Mouse (Mus musculus): Measurements from ENCODE around the gene Mcm6. TPM values are rescaled to one million over a fixed set of nuclear protein-coding genes. Genes with fewer than 3 reads are reported as not detected.
"Not testable (repeated sequence)": the region's sequence is repeated elsewhere in the genome, so short reads cannot be mapped to it uniquely, and the experiment has no call there.

The Mcm6 gene
- polyA plus RNA-seq, 1 experiment from 2014 or later, result 126 TPM

DNA sequence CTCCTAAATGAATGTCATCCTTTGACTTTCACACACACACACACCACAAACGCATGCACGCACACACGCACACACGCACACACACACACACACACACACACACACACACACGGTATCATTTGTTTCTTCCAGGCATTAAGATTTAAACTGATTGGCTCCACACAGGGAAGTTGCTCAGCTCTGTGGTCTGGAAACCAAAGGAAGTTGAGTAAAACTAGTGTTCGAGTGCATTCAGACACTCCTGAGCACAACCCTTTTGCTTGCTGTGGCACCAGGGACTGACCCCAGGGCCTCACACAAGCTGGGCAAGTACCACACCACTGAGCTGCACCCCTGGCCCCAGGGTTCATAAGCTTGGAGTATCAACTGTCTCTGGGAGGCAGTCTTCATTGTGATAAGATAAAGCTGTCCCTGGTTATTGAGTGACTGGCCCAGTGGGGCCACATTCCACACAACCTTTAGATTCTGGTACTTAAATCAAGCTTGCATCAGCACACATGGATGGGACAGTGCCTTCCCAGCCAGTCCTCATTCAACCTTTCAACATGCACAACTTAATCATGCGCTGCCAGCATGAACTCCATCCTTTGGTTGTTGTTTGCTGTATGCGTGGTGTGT, 36.3 kb downstream of the Mcm6 start:
- Histone ChIP-seq H3K4me1 (replicated peaks; ENCODE audit: insufficient read depth, low read length) (no peaks in the 10 kb centered on the region), H3K4me2 (ENCODE audit: low read length) (no peak overlapping the region), H3K9me3 (replicated peaks; ENCODE audit: low read length) (no peaks in the 10 kb centered on the region), H3K27ac (no peak overlapping the region), H3K36me3 (ENCODE audit: insufficient read depth, low read length) (no peaks in the 10 kb centered on the region; the same call in 1 of the 2 replicates), H3K4me3 (replicated peaks; ENCODE audit: low read depth, low read length) (no peak overlapping the region), H3K9ac (ENCODE audit: low read depth, low read length) (no peak overlapping the region), H3K27me3 (ENCODE audit: insufficient read depth, low read length) (no peaks in the 10 kb centered on the region)
- 82% methylated on average over 8 of the region's 8 CpGs for WGBS
- ATAC-seq (replicated peaks; ENCODE audit: low FRiP score, low read depth), result no peak
- DNase-seq (ENCODE audit: low spot score), result peak; percentile 10
- no peak for TF ChIP-seq CTCF (IDR thresholded peaks at IDR 0.05; ENCODE audit: low read depth)

DNA sequence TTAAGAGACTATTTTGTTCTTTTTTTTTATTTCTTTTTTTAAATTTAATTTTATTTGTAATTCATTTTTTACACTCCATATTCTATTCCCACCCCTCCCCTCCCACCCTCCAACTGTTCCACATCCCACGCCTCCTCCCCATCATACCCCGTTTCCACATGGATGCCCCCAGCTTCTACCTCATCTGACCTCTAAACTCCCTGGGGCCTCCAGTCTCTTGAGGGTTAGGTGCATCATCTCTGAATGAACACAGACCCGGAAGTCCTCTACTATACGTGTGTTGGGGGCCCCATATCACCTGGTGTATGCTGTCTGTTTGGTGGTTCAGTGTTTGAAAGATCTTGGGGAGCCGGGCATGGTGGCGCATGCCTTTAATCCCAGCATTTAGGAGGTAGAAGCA, 40.2 kb downstream of the Mcm6 start:
- not testable (repeated sequence) for ATAC-seq (replicated peaks; ENCODE audit: low FRiP score, low read depth); H3K27me3 ChIP-seq (ENCODE audit: insufficient read depth, low read length); H3K9me3 ChIP-seq (replicated peaks; ENCODE audit: low read length); H3K4me2 ChIP-seq (ENCODE audit: low read length); H3K4me1 ChIP-seq (replicated peaks; ENCODE audit: insufficient read depth, low read length); DNase-seq (ENCODE audit: low spot score); H3K4me3 ChIP-seq (replicated peaks; ENCODE audit: low read depth, low read length); H3K36me3 ChIP-seq (ENCODE audit: insufficient read depth, low read length); H3K9ac ChIP-seq (ENCODE audit: low read depth, low read length); H3K27ac ChIP-seq
- 60% methylated on average over 6 of the region's 6 CpGs for WGBS

DNA sequence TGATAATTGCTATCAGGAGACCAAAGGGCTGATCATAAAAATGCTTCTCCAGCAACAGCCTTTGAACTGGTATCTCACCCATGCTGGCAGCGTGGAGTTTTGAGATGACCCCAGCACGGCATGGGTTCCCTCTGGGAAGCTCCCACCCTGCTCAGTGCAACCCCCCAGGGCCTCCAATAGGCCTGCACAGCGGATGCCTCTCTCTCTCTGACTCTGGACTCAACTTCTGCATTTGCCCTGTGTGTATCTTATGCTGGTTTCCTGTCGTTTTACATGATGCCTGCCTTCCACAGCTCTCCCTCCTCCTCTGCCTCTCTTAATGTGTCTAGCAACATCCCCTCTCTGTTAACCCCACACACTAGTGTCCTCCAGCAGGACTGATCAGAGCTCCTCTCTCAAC, 44.8 kb downstream of the Mcm6 start:
- DNase-seq (ENCODE audit: low spot score) (no peak), ATAC-seq (replicated peaks; ENCODE audit: low FRiP score, low read depth) (no peak)
- H3K27me3 ChIP-seq (ENCODE audit: insufficient read depth, low read length), result no peaks in the 10 kb centered on the region
- H3K9ac ChIP-seq (ENCODE audit: low read depth, low read length), result no peak overlapping the region
- TF ChIP-seq CTCF (IDR thresholded peaks at IDR 0.05; ENCODE audit: low read depth), result no peak
- no peaks in the 10 kb centered on the region for H3K36me3 ChIP-seq (ENCODE audit: insufficient read depth, low read length)
- no peak overlapping the region for H3K4me3 ChIP-seq (replicated peaks; ENCODE audit: low read depth, low read length)
- no peak overlapping the region for H3K27ac ChIP-seq
- H3K9me3 ChIP-seq (replicated peaks; ENCODE audit: low read length), result no peaks in the 10 kb centered on the region
- H3K4me2 ChIP-seq (ENCODE audit: low read length), result no peak overlapping the region
- WGBS, result 59% methylated on average over 4 of the region's 4 CpGs
- H3K4me1 ChIP-seq (replicated peaks; ENCODE audit: insufficient read depth, low read length), result no peaks in the 10 kb centered on the region

DNA sequence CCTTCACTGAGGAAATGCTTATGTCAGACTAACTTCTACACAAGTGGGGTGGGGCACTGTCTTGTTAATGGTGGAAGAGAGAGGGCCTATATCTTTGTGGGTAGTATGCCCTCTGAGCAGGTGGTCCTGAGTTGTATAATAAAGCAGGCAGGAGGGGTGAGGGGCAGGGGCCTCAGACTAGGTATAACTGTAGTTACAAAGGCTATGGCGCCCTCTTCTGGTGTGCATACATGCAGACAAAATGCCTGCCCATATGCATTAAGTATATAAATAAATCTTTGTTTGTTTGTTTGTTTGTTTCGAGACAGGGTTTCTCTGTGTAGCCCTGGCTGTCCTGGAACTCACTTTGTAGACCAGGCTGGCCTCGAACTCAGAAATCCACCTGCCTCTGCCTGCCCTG, 50.4 kb downstream of the Mcm6 start:
- ATAC-seq (replicated peaks; ENCODE audit: low FRiP score, low read depth) (no peak), DNase-seq (ENCODE audit: low spot score) (no peak)
- Histone ChIP-seq H3K36me3 (ENCODE audit: insufficient read depth, low read length) (no peaks in the 10 kb centered on the region), H3K9me3 (replicated peaks; ENCODE audit: low read length) (no peaks in the 10 kb centered on the region), H3K4me3 (replicated peaks; ENCODE audit: low read depth, low read length) (no peak overlapping the region), H3K4me2 (ENCODE audit: low read length) (no peak overlapping the region), H3K4me1 (replicated peaks; ENCODE audit: insufficient read depth, low read length) (no peaks in the 10 kb centered on the region), H3K27ac (no peak overlapping the region), H3K27me3 (ENCODE audit: insufficient read depth, low read length) (no peaks in the 10 kb centered on the region), H3K9ac (ENCODE audit: low read depth, low read length) (no peak overlapping the region)
- WGBS, result 83% methylated on average over 3 of the region's 3 CpGs
- peak; percentile 22; the same call in 1 of the 2 replicates for TF ChIP-seq CTCF (IDR thresholded peaks at IDR 0.05; ENCODE audit: low read depth)

DNA sequence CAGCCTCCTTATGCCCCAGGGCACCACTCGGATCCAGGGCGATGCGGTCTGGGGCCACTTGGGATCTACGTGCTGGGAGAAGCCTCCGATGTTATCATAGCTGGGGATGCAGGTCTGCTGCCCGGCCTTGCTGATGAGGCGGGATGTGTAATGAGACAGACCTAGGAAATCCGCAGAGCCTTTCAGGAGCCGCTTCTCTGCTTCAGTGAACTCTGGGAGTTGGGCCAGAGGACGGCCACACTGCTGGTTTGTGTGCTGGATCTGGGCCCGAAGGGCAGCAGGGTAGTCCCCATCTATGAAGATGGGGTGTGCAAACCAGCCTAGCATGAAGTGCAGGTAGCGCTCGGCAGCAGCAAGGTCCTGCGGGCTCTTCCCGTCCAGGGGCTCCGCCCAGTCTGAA, 55.6 kb downstream of the Mcm6 start:
- H3K36me3 ChIP-seq (ENCODE audit: insufficient read depth, low read length), result no peaks in the 10 kb centered on the region
- H3K4me2 ChIP-seq (ENCODE audit: low read length), result no peak overlapping the region
- H3K9ac ChIP-seq (ENCODE audit: low read depth, low read length), result no peak overlapping the region
- peak; percentile 36; the same call in 1 of the 2 replicates for ATAC-seq (replicated peaks; ENCODE audit: low FRiP score, low read depth)
- H3K4me3 ChIP-seq (replicated peaks; ENCODE audit: low read depth, low read length), result no peak overlapping the region
- no peak overlapping the region for H3K27ac ChIP-seq
- no peaks in the 10 kb centered on the region for H3K9me3 ChIP-seq (replicated peaks; ENCODE audit: low read length)
- H3K27me3 ChIP-seq (ENCODE audit: insufficient read depth, low read length), result no peaks in the 10 kb centered on the region
- H3K4me1 ChIP-seq (replicated peaks; ENCODE audit: insufficient read depth, low read length), result no peaks in the 10 kb centered on the region
- no peak for TF ChIP-seq CTCF (IDR thresholded peaks at IDR 0.05; ENCODE audit: low read depth)
- DNase-seq (ENCODE audit: low spot score), result no peak
- WGBS, result 81% methylated on average over 16 of the region's 16 CpGs

DNA sequence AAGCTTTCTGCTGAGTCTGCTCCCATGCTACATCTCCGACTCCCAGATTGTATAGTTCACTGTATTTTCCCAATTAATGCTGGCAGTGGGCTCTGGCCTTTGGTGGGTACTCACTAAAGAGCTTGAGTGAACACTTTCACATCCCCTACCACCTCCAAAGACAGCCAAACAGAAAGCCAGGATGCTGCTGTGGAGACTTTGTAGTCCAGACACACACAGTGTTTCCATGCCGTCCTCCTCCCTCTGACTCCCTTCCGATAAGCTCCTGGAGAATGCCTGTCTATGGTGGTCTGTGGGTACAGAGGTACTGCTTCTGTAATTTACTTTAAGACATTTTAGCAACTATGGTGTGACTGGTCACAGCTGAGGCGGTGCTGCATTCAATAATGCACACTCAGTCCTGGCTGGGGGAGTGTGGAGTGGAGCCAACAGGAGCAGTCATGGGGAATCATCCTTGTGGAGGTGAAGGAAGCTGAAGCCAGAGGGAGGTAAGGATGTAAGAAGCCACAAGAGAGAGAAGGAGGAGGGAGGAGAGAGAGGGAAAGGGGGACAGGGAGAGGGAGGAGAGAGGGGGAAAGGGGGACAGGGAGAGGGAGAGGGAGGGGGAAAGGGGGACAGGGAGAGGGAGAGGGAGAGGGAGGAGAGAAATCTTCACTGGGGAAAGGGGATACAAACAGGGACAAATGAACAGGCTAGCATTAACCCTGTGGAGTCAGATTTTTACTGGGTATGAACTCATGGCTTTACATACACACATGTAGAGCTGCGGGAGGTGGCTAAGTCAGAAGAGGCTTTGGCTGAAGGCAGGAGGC, 63.5 kb downstream of the Mcm6 start:
- Histone ChIP-seq H3K9me3 (replicated peaks; ENCODE audit: low read length) (no peaks in the 10 kb centered on the region), H3K9ac (ENCODE audit: low read depth, low read length) (no peak overlapping the region), H3K27ac (no peak overlapping the region), H3K4me3 (replicated peaks; ENCODE audit: low read depth, low read length) (no peak overlapping the region), H3K27me3 (ENCODE audit: insufficient read depth, low read length) (no peaks in the 10 kb centered on the region), H3K4me2 (ENCODE audit: low read length) (no peak overlapping the region), H3K36me3 (ENCODE audit: insufficient read depth, low read length) (no peaks in the 10 kb centered on the region), H3K4me1 (replicated peaks; ENCODE audit: insufficient read depth, low read length) (no peaks in the 10 kb centered on the region)
- no peak for TF ChIP-seq CTCF (IDR thresholded peaks at IDR 0.05; ENCODE audit: low read depth)
- DNase-seq (ENCODE audit: low spot score), result no peak
- ATAC-seq (replicated peaks; ENCODE audit: low FRiP score, low read depth), result no peak
- WGBS, result 67% methylated on average over 5 of the region's 5 CpGs
